Mouse (Mus musculus) spleen, embryonic (tissue): ENCODE results near the gene Nfia.

ENCODE experiments used
- CTCF ChIA-PET: fragments of 350-600 bp; sonication (Branson Sonifier 250); formaldehyde crosslinking; loops from one replicate; lab custom pipeline; 2022; lab: Charles Lee

Nfia gene

GRCm38 (mm10) chr4:97991395-97991794 lies 218.9 kb downstream of the Nfia start:
- CTCF ChIA-PET: no interaction called here

- CTCF ChIA-PET: no interaction called here
Observed at GRCm38 (mm10) chr4:97991880-97992279, 219.3 kb downstream of the Nfia start.

- CTCF ChIA-PET: no interaction called here
Observed at GRCm38 (mm10) chr4:97995911-97996712, 223.6 kb downstream of the Nfia start.

- CTCF ChIA-PET: no interaction called here
Observed at GRCm38 (mm10) chr4:97997151-97997817, 224.8 kb downstream of the Nfia start.

GRCm38 (mm10) chr4:98002206-98002605 lies 229.7 kb downstream of the Nfia start:
- CTCF ChIA-PET: no interaction called here

- CTCF ChIA-PET: no interaction called here
Observed at GRCm38 (mm10) chr4:98003323-98004107, 231.0 kb downstream of the Nfia start.

- CTCF ChIA-PET: interaction anchor here (1.1 kb wide), 1 partner anchor 16 kb away, joined by 3 read pairs; no protein-coding TSS in a partner anchor
Observed at GRCm38 (mm10) chr4:98004108-98004625, 231.6 kb downstream of the Nfia start.

- CTCF ChIA-PET: interaction anchor here (1.1 kb wide), 1 partner anchor 16 kb away, joined by 3 read pairs; no protein-coding TSS in a partner anchor
Observed at GRCm38 (mm10) chr4:98004986-98005385, 232.5 kb downstream of the Nfia start.

- CTCF ChIA-PET: no interaction called here
Observed at GRCm38 (mm10) chr4:98008814-98009368, 236.4 kb downstream of the Nfia start.

GRCm38 (mm10) chr4:98009966-98010365 lies 237.4 kb downstream of the Nfia start:
- CTCF ChIA-PET: no interaction called here

- CTCF ChIA-PET: no interaction called here
Observed at GRCm38 (mm10) chr4:98019811-98020210, 247.3 kb downstream of the Nfia start.

GRCm38 (mm10) chr4:98020836-98021235 lies 248.3 kb downstream of the Nfia start:
- CTCF ChIA-PET: interaction anchor here (0.7 to 0.9 kb wide), 2 partner anchors 16 to 20 kb away, joined by 3 to 9 read pairs; no protein-coding TSS in a partner anchor

- CTCF ChIA-PET: no interaction called here
Observed at GRCm38 (mm10) chr4:98023245-98023792, 250.8 kb downstream of the Nfia start.

GRCm38 (mm10) chr4:98027412-98027811 lies 254.9 kb downstream of the Nfia start:
- CTCF ChIA-PET: no interaction called here

- CTCF ChIA-PET: no interaction called here
Observed at GRCm38 (mm10) chr4:98031871-98032270, 259.3 kb downstream of the Nfia start.

GRCm38 (mm10) chr4:98032332-98032731 lies 259.8 kb downstream of the Nfia start:
- CTCF ChIA-PET: no interaction called here

- CTCF ChIA-PET: no interaction called here
Observed at GRCm38 (mm10) chr4:98039095-98039494, 266.6 kb downstream of the Nfia start.

- CTCF ChIA-PET: no interaction called here
Observed at GRCm38 (mm10) chr4:98040179-98040578, 267.6 kb downstream of the Nfia start.

- CTCF ChIA-PET: no interaction called here
Observed at GRCm38 (mm10) chr4:98044611-98045010, 272.1 kb downstream of the Nfia start.

GRCm38 (mm10) chr4:98047369-98047768 lies 274.8 kb downstream of the Nfia start:
- CTCF ChIA-PET: no interaction called here

- CTCF ChIA-PET: no interaction called here
Observed at GRCm38 (mm10) chr4:98049584-98049983, 277.1 kb downstream of the Nfia start.
